Mouse (Mus musculus) midbrain, embryonic 11.5 days (tissue): ENCODE measurements around the gene Olfr51. TPM values are rescaled to one million over a fixed set of nuclear protein-coding genes. Genes with fewer than 3 reads are reported as not detected.
"Not testable (repeated sequence)": the region's sequence is repeated elsewhere in the genome, so short reads cannot be mapped to it uniquely, and the experiment has no call there.

ENCODE experiments used
- ATAC-seq: fragments of 200-750 bp; cut with Nextera tagmentation; 2 replicates; pipeline ENCODE4 v1.8.0; 2017; ENCODE audit warnings: moderate TSS enrichment, moderate library complexity; ENCODE audit not compliant: low FRiP score
- DNase-seq: peaks from one replicate; pipeline ENCODE4 v3.0.0; 2015; ENCODE audit warnings: low spot score; ENCODE audit errors: missing footprints
- H3K27ac ChIP-seq: fragments of 300-500 bp; sonication (generic); 2 replicates; pipeline ENCODE4 v1.5.1; 2014; ENCODE audit warnings: low read depth, low read length
- H3K27me3 ChIP-seq: fragments of 300-500 bp; sonication (generic); 2 replicates; pipeline ENCODE4 v1.6.1; 2014; ENCODE audit warnings: mild to moderate bottlenecking, low read length, moderate library complexity, mixed read lengths; ENCODE audit not compliant: control insufficient read depth, insufficient read depth
- H3K36me3 ChIP-seq: fragments of 300-500 bp; sonication (generic); 2 replicates; pipeline ENCODE4 v1.6.1; 2014; ENCODE audit warnings: mild to moderate bottlenecking, low read length, moderate library complexity, mixed read lengths; ENCODE audit not compliant: control insufficient read depth, insufficient read depth
- H3K4me1 ChIP-seq: fragments of 300-500 bp; sonication (generic); 2 replicates; pipeline ENCODE4 v1.6.1; 2014; ENCODE audit warnings: low read length; ENCODE audit not compliant: control insufficient read depth, insufficient read depth
- H3K4me2 ChIP-seq: fragments of 300-500 bp; sonication (generic); 2 replicates; pipeline ENCODE4 v1.6.1; 2014; ENCODE audit warnings: mild to moderate bottlenecking, moderate library complexity
- H3K4me3 ChIP-seq: fragments of 300-500 bp; sonication (generic); 2 replicates; pipeline ENCODE4 v1.5.1; 2014; ENCODE audit warnings: low read depth, low read length
- H3K9ac ChIP-seq: fragments of 300-500 bp; sonication (generic); 2 replicates; pipeline ENCODE4 v1.6.1; 2014; ENCODE audit warnings: low read length
- H3K9me3 ChIP-seq: fragments of 300-500 bp; sonication (generic); 2 replicates; pipeline ENCODE4 v1.6.1; 2016; ENCODE audit warnings: low read length; ENCODE audit not compliant: control insufficient read depth
- WGBS: fragments of 180-500 bp; shearing (Covaris S2); extraction: QIAGEN DNeasy Blood & Tissue Kit; methylation state at CpG from one replicate; pipeline ENCODE4 v1.1.7; 2014; 5-methylcytosine and 5-hydroxymethylcytosine counted together
- polyA plus RNA-seq: library from polyadenylated mRNA; unstranded; fragments of >200 nt; fragmentation: Nextera tagmentation; extraction: Ambion mirVana; gene quantifications from 2 replicates; pipeline ENCODE4 v1.2.1, GENCODE M21; 2014

The Olfr51 gene
- polyA plus RNA-seq, 1 experiment from 2014 or later = not detected

DNA sequence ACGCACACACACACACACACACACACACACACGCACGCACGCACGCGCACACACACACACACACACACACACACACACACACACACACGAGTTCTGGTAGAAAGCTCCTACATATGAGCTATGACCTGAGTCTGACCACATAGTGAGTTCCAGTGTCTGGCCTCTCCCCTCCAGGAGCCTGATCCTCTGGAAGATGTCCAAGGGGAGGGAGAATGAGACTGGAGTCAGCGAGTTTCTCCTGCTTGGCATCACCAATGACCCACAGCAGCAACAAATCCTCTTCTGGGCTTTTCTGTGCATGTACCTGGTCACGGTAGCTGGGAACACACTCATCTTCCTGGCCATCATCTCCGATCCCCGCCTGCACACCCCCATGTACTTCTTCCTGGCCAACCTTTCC lies 23.4 kb downstream of the Olfr51 start:
- ATAC-seq, H3K4me1 ChIP-seq, H3K27me3 ChIP-seq, H3K27ac ChIP-seq, H3K9me3 ChIP-seq, H3K4me3 ChIP-seq, H3K36me3 ChIP-seq, DNase-seq, H3K4me2 ChIP-seq, H3K9ac ChIP-seq: not testable (repeated sequence)
- 80% methylated on average over 11 of the region's 11 CpGs for WGBS

DNA sequence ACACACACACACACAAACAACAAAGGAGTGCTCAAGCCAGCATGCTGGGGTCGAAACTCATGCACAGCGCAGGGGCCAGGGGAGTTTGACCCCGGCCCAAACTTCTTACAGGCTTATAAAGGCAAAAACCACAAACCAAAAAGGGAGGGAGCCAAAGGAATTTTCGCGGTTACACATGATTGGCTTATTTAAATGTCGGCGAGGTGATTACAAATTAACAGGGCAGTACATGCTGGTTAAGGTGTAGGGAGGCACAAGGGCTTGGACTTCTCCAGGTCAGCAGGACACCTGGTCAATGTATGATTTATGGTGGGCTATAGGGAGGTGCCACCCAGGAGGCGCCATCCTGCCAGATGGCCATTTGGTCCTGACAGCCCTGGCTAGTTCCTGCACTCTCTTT lies 26.0 kb downstream of the Olfr51 start:
- not testable (repeated sequence) for H3K27ac ChIP-seq, H3K36me3 ChIP-seq, H3K9ac ChIP-seq, DNase-seq, ATAC-seq, H3K27me3 ChIP-seq, H3K4me2 ChIP-seq, H3K9me3 ChIP-seq, H3K4me1 ChIP-seq, H3K4me3 ChIP-seq
- WGBS = 69% methylated on average over 8 of the region's 8 CpGs

DNA sequence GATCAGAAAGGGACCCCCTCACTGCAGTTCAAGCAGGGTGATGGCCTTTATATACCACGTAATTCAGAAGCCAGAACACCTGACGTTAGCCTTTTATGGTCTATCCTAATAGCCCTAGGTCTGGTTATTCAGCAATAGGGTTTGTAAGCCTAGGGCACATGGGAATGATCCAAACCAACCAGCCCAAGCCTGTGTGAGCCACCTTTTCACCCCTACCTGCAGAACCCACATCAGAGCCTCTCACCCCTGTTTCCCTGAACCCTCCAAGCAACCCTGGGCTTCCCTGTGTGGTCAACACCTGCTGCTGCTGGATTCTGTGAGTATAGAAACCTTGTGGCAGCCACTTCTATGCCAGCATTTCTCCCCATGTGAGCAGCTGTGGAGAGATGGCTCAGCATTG lies 26.8 kb downstream of the Olfr51 start:
- H3K4me1 ChIP-seq = no peaks in the 10 kb centered on the region
- 86% methylated on average over 2 of the region's 2 CpGs for WGBS
- no peak for DNase-seq
- no peak overlapping the region for H3K27ac ChIP-seq
- H3K4me3 ChIP-seq = no peak overlapping the region
- no peak overlapping the region for H3K4me2 ChIP-seq
- H3K9ac ChIP-seq = no peak overlapping the region
- no peaks in the 10 kb centered on the region for H3K9me3 ChIP-seq
- H3K27me3 ChIP-seq = no peaks in the 10 kb centered on the region
- no peaks in the 10 kb centered on the region for H3K36me3 ChIP-seq
- ATAC-seq = no peak

DNA sequence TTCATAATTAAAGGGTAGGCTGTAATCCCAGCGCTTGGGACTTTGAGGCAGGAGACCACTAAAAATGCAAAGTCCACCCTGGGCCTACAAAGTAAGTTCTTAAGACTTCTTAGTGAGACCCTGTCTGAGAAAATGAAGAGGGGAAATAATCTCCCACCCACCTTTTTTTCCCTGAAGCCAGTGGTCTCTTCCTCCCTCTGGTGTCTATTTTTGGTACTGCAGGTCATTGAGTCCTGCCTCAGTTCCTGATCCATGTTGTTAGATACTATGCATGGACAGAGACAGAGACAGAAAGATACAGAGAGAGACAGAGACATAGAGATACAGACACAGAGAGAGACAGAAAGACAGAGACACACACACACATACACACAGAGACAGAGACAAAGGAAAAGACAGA lies 29.5 kb downstream of the Olfr51 start:
- H3K27ac ChIP-seq = no peak overlapping the region
- no peaks in the 10 kb centered on the region for H3K4me1 ChIP-seq
- no peaks in the 10 kb centered on the region for H3K9me3 ChIP-seq
- 24% methylated on average over 1 of the region's 1 CpGs for WGBS
- no peak overlapping the region for H3K9ac ChIP-seq
- H3K27me3 ChIP-seq = no peaks in the 10 kb centered on the region
- no peaks in the 10 kb centered on the region for H3K36me3 ChIP-seq
- H3K4me2 ChIP-seq = no peak overlapping the region
- H3K4me3 ChIP-seq = no peak overlapping the region
- ATAC-seq (no peak), DNase-seq (peak; percentile 97)

DNA sequence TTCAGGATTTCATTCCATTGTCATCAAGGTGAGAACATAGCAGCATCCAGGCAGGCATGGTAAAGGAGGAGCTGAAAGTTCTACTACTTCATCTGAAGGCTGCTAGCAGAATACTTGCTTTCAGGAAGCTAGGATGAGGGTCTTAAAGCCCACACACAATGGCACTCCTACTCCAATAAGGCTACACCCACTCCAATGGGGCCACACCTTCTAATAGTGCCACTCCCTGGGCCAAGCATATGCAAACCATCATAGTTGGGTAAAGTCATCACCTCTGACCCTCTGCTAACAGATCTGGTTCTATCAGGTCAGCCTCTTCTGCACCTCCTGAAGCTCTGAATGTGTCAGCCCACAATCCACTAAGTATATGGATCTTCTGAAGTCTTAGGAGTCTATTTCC lies 30.7 kb downstream of the Olfr51 start:
- H3K36me3 ChIP-seq = not testable (repeated sequence)

DNA sequence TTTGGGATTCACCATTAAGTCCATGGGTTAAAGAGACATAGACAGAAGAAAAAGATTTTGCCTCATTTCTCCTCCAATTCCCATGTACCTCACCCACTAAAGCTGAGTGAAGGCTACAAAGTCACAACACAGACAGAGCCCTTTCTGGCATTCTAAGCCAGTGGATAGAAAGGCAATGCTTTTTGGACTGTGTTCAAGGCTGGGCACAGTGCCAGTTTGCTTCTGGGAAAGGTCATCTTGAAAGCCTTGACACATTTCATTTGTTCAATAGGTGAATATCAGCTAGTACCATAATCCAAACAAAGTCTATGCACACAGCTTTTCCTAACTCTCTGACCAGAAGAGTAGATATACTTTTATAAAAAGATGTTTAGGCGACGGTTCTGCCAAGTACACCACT lies 32.6 kb downstream of the Olfr51 start:
- DNase-seq (no peak), ATAC-seq (no peak)
- no peak overlapping the region for H3K27ac ChIP-seq
- no peaks in the 10 kb centered on the region for H3K9me3 ChIP-seq
- H3K9ac ChIP-seq = no peak overlapping the region
- no peak overlapping the region for H3K4me2 ChIP-seq
- H3K27me3 ChIP-seq = no peaks in the 10 kb centered on the region
- H3K4me3 ChIP-seq = no peak overlapping the region
- WGBS = 91% methylated on average over 2 of the region's 2 CpGs
- H3K4me1 ChIP-seq = no peaks in the 10 kb centered on the region
- no peaks in the 10 kb centered on the region for H3K36me3 ChIP-seq

More for the DNA sequence above, 30.7 kb downstream of the Olfr51 start:
- ATAC-seq, H3K4me2 ChIP-seq, DNase-seq, H3K27me3 ChIP-seq, H3K27ac ChIP-seq, H3K4me3 ChIP-seq, H3K4me1 ChIP-seq, H3K9ac ChIP-seq, H3K9me3 ChIP-seq: not testable (repeated sequence)

DNA sequence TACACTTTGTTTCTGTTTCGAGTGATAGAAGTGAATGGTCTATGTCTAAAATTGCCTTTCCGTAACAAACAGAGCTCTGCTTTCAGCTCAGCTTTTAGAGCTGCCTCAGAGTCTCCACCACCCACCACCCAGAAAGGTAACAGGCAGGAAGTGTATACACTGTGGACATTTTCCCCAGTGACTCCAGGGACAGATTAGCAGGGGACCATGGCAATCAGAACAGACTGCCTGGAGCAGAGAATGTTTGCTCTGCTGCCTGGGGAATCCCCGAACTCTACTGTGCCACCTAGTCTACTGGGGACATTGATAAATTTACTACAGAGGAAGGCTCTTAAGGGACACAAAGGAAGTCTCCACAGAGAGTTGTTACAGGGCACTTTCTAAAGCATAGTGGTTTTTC lies 41.4 kb downstream of the Olfr51 start:
- H3K9me3 ChIP-seq, H3K27ac ChIP-seq: not testable (repeated sequence)
- WGBS = 86% methylated on average over 3 of the region's 3 CpGs

DNA sequence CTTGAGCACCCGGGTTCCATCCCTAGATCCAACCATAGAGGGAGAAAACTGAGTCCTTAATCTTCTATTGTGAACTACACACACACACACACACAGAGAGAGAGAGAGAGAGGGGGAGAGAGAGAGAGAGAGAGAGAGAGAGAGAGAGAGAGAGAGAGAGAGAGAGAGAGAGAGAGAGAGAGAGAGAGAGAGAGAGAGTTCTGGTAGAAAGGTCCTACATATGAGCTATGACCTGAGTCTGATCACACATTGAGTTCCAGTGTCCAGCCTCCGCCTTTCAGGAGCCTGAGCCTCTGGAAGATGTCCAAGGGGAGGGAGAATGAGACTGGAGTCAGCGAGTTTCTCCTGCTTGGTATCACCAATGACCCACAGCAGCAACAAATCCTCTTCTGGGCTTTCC lies 44.4 kb downstream of the Olfr51 start, which contains the start of gene Olfr1375:
Olfr1375 (plus strand) TSS at position 301 of the 400 bp plus-strand sequence.
- H3K27me3 ChIP-seq, DNase-seq, H3K4me2 ChIP-seq, H3K27ac ChIP-seq, H3K4me3 ChIP-seq, ATAC-seq, H3K9me3 ChIP-seq, H3K4me1 ChIP-seq, H3K9ac ChIP-seq, H3K36me3 ChIP-seq: not testable (repeated sequence)
- WGBS = 79% methylated on average over 3 of the region's 3 CpGs

More for the DNA sequence above, 41.4 kb downstream of the Olfr51 start:
- not testable (repeated sequence) for ATAC-seq, H3K4me3 ChIP-seq, H3K36me3 ChIP-seq, H3K27me3 ChIP-seq, H3K9ac ChIP-seq, H3K4me2 ChIP-seq, DNase-seq, H3K4me1 ChIP-seq

DNA sequence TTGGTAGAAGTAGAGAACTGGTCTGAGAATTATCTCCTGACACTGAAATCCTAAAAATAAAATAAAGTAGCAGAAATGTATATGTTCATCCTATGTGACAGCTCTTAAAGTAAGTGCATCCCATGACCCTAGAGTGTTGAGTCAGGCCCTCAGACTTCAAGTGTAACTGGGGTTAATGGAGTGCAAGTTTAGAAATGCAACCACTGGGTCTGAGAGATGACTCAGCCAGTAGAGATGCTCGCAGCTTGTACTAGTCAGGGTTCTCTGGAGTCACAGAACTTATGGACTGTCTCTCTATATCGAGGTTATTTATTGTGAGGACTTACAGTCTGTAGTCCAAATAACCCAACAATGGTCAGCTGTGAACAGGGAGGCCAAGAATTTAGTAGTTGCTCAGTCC lies 48.3 kb downstream of the Olfr51 start:
- Histone ChIP-seq H3K4me1 (no peaks in the 10 kb centered on the region), H3K27ac (no peak overlapping the region), H3K36me3 (no peaks in the 10 kb centered on the region), H3K4me2 (no peak overlapping the region), H3K4me3 (no peak overlapping the region), H3K9ac (no peak overlapping the region), H3K9me3 (no peaks in the 10 kb centered on the region), H3K27me3 (no peaks in the 10 kb centered on the region)
- no peak for ATAC-seq
- WGBS = 69% methylated on average over 2 of the region's 2 CpGs
- no peak for DNase-seq

DNA sequence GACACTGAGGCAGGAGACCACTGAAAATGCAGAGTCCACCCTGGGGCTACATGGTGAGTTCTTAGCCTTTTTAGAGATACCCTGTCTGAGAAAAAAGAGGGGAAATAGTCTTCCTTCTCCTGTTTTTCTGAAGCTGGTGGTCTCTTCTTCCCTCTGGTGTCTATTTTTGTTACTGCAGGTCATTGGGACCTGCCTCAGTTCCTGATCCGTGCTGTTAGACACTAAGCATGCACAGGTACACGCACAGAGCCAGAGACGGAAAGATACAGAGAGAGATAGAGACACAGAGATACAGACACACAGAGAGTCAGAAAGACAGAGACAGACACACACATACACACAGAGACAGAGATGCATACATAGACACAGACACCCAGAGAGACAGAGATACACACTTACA lies 49.8 kb downstream of the Olfr51 start:
- no peaks in the 10 kb centered on the region for H3K36me3 ChIP-seq
- 51% methylated on average over 3 of the region's 3 CpGs for WGBS
- H3K27me3 ChIP-seq = no peaks in the 10 kb centered on the region
- no peak overlapping the region for H3K9ac ChIP-seq
- no peaks in the 10 kb centered on the region for H3K4me1 ChIP-seq
- DNase-seq = no peak
- no peaks in the 10 kb centered on the region for H3K9me3 ChIP-seq
- no peak for ATAC-seq
- H3K4me3 ChIP-seq = no peak overlapping the region
- H3K27ac ChIP-seq = no peak overlapping the region
- no peak overlapping the region for H3K4me2 ChIP-seq
